Mouse (Mus musculus) c-Kit-positive CD71-positive TER-119-negative erythroid progenitor cells, embryonic 14.5 days (primary cell): ENCODE measurements around the gene Tpm3.
A peak's percentile ranks its signal among the peaks of the same experiment; 100 is the strongest.

ENCODE experiments used
- DNase-seq: peaks from one replicate; pipeline ENCODE4 v3.0.0-alpha.2; 2013; ENCODE audit warnings: low read depth

Gene Tpm3

DNA sequence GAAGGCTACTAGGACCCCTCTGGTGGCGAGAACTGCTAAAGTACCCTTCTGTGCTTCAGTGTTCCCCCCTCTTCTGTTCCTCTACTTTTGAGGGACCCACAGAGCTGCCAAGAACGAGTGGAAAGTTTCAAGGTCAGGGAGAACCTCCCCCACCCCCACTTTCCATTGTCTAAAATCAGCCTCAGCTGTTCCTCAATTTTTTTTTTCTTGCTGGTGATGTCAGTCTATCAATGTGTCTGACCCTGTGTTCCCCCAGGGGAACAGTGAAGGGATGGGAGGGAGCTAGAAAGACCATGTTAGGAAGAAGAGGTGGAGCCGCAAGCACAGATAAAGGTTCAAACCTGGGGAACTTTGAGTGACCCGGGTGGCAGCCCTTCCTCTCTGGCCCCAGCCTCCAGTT, at the start of gene Tpm3:
Gene Tpm3, plus strand, starts transcription at position 356 of the 400 bp plus-strand sequence.
- no peak for DNase-seq

DNA sequence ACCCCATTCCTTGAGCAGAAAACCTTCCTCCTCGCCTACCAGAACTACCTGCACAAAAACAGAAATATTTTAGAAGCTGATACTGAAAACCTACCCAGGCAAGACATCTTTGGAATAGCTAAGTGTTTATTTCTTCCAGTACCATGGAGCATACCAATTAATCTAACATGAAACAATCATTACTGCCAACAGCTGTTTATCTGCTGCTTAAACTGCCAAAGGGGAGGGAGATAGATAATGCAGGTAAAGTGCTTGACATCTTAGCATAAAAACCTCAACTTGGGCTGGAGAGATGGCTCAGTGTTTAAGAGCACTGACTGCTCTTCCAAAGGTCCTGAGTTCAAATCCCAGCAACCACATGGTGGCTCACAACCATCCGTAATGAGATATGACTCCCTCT, 37.8 kb upstream of the Tpm3 start:
- DNase-seq, result no peak

DNA sequence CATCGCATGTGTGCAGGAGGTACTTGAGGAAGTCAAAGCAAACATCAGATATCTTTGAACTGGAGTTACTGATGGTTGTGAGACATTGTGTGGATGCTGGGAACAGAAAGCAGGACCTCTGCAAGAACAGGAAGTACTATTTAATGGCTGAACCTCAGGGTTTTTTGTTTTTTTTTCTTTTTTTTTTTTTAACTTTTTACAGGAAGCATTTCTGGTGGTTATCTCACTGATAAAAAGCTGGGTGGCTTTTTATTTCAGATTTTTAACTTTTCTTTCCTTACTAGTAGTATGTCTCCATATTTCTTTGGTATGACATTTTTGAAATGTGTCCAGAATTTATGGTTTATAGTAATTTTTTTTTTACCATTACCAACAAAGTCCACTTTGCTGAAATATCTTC, 36.2 kb upstream of the Tpm3 start:
- DNase-seq, result no peak

DNA sequence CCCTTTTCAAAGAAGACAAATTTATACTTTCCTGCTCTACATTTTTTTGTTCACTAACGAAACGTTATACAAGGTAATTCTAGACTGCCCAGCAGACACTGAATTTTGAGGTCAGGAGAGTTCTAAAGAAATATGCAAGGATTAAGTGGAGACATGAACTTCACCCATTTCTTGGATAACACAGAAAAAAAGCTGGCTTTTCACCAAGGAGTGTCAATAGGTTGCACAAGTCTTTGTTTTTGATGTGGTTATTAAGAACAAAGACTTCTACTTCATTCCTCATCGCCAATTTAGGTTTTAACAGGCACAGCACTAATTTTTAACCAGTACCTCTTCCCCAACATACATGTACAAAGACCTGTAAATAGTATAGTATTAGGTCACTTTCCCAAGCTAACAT, 22.8 kb upstream of the Tpm3 start:
- no peak for DNase-seq

DNA sequence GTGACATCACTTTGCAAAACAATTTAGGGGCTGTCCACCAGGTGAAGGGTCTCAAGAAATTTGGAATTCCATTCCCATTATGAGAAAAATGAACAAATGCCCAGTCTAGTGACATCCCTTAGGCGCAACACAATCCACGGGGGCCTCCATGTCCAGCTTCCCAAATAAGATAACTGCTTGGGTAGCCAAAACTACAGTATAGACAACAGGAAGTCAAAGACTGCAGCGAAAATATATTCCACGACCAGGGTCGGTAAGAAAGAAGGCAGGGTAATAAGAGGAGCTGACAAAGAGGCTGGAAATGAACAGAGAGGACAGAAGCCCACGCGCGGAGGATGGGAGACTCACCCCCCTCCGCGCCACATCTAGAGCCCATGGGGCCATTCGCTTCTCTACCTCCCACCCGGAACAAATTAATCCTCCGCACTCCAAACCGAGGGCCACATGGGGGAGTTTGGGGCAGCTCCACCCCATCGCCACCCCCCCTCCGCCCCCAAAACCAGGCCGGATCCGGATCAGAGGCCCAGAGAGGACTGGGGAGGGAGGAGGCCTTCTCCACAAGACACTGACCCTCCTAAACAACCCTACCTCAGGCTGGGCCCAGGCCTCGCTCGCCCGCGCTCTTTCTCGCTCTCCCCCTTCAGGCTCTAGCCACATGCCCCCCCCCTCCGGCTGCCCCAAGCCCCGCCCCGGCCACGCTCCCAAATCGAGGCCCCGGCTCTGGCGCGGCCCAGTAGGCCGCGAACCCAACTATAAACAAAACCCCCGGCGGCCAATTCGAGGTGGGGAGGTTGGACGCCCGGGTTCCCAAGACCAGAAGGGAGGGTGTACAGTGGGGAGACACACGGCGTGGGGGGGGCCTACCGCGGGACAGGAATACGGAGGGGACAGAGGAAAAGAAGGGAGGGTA, 20.8 kb upstream of the Tpm3 start, which contains the start of gene 4933434E20Rik:
Gene 4933434E20Rik, plus strand, starts transcription at position 196 of the 910 bp plus-strand sequence.
- DNase-seq, result peak; percentile 41

DNA sequence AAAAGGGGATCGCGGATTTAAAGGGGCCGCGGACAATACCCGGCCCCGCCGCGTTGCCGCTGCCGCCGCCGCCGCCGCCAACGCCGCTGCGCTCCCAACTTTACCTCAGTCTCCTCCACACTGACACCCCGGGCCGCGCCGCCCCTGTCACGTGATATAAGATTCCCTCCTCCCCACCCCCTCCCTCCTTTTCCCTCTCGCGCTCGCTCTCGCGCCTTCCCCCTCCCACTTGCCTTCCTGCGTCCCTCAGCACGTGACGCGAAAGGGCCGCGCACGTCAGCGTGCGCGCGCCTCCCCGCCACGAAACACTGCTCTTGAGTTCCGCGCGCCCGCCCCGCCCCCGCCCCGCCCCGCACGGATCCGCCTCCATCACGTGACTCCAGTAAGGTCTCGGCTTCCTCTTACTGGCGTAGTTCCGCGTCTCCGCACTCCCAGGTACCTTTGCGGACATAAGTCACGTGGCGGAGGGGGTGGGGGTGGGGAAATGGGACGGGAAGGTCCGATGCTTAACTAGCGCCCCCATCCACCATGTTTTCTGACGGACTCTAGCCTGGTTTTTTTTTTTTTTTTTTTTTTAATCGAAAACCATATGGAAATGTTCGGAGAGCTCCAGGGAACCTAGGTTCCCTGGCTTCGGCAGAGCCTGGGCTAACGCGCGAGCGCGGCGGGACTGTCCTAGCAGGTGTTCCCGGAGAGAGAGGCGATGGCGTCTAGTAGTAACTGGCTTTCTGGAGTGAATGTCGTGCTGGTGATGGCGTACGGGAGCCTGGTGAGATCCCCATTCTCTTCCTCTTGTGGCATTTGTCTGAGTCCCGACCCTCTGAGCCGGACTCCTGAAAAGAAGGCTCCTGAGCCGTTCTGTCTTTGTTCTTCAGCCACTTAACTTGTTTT, 19.9 kb upstream of the Tpm3 start, which contains the start of gene Ubap2l:
Gene Ubap2l, minus strand, starts transcription at position 278 of the 891 bp plus-strand sequence.
- DNase-seq, result peak; percentile 95

DNA sequence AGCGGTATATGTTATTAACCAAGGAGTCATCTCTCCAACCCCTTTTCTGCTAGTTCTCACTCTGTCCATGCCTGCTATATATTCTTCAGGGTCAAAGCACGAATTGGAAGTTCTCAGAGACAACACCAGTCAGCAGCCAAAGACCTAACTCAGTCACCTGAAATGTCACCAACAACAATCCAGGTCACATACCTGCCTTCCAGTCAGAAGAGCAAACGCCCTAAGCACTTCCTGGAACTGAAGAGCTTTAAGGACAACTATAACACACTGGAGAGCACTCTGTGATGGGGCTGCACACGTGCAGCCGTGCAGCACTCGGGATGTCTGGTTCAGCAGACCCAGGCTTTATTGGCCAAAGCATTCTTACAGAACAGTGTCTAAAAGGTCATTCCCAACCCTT, 10.9 kb upstream of the Tpm3 start:
- no peak for DNase-seq

DNA sequence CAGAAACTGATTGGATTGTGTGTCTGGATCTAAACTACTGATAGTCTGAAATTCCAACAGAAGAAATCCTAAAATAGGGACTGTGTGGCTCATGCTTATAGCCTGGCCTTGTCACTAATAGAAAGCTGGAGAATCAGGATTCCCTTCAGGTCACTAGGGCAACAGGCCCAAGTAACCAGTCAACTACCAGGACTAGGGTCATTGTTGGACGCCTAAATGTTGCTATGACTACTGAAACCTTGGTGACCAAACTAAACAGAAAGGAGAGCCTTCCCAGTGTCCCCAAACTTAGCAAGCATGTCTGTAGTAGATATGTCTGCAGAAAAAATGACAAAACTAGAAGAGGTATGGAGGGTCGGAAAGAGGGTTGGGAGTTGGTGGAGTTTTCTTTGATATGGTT, 9.9 kb upstream of the Tpm3 start:
- DNase-seq, result no peak

DNA sequence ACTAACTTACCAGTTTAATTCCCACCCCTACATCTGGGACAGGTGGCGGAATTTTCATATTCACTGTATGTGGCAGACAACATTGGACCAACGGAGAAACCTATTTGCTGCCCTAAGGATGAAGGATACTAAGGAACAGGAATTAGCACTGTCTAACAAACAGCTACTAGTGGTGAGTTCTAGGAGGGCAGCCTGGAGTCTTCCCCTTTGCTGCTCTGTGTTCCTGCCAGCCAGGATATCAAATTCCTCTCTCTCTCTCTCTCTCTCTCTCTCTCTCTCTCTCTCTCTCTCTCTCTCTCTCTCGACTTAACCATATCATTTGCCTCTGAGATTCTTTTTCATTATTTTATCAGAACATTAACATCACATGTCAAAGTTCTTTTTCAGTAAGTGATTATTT, 8.1 kb upstream of the Tpm3 start:
- no peak for DNase-seq

DNA sequence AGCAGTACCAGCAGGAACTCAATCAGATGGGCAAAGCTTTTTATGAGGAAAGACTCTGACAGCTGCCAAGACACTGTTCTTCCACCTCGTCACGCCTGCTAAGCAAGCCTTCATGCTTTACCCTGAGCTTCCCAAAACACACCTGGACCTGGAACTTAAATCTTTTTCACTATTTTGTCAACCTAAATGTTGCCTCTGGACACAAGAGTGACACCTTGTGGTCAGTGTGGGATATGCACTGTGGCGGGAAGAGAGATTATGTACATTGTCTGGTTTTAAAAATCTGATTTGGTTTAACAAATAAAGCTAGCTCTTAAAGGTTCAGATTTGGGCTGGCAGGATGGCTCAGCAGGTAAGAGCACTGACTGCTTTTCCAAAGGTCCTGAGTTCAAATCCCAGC, 6.9 kb upstream of the Tpm3 start:
- DNase-seq, result no peak

DNA sequence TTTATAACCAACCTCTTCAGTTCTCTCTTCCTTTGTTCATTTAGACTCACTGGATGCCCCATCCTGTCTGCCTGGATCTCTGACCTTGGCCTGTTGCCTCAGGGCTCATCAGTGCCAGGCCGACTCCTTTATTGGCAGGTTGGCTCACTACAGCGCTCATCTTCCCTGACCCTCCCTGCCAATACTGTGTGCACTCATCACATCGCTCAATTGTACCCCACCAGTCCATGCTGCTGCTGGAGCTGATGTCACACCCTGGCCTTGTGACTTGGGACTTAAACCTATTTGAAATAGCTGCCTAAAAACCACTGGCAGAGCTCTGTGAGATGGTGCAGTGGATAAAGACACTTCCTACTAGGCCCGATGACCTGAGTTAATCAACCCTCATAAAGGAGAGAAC, 4.6 kb upstream of the Tpm3 start:
- no peak for DNase-seq

DNA sequence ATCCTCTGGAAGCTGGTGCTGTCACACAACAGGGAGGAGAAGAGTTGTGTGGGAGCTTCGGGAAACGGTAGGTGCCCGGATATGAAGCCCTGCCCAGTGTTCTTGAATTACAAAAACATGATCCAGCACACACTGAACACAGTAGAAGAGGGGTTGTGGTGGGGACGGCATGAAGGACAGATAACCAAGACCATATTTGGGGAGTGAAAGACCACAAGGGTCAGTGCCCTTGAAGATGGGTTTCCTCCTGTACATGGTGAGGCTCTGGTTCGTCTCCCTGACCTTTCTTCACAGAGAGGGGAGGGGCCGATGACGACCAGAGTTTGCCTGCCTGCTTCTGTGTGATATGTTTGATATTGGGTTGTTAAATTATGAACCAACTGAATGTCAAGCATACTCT, 2.8 kb upstream of the Tpm3 start:
- no peak for DNase-seq

DNA sequence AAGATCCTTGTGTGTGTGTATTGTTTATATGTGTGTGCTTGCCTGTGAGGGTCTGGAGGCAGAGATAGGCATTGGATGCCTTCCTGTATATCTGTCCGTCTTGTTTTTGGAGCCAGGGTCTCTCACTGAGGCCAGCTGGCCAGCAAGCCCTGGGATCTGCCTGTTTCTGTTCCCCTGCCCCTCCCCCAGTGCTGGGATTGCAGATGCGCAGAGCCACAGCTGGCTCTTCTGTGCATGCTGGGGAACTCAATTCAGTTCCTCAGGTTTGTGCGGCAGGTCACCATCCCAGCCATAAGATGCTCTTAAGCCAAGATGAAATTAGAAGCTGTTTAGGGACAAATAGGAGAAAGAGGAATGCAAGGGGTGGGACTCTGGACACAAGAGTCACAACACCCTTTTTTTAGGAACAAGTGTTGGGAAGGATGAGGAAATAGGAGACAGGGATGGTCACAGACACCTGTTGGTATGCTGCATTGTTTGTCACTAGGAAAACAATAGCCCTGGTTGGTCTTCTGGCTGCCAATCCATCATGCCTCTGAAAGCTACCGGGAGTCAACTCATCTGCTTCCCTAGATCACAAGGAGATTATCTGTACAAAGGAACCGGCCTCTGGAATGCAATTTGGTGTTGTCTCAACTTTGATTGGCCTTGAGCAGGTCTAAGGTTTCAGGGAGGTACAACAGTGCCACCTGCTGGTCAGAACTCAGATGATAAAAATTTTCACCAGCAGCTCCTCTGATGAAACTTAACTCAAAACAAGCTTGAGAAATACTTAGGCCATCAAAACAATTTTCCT, 4.7 kb downstream of the Tpm3 start:
- peak; percentile 82 for DNase-seq

DNA sequence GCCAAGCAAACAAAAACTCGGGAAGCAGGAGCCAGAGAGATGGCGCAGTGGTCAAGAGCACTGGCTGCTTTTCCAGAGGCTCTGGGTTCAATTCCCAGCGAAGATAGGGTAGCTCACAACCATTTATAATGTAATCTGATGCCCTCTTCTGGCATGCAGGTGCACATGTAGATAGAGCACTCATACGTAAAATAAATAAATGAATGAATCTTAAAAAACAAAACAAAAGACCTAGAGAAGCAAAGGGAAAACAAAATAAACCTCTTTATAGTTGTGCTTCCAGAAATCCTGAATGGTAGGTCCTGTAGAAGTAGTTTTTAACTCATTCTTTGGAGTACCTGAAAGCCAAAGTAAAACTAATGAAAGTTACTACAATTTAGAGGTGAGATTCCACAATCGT, 5.8 kb downstream of the Tpm3 start:
- no peak for DNase-seq

DNA sequence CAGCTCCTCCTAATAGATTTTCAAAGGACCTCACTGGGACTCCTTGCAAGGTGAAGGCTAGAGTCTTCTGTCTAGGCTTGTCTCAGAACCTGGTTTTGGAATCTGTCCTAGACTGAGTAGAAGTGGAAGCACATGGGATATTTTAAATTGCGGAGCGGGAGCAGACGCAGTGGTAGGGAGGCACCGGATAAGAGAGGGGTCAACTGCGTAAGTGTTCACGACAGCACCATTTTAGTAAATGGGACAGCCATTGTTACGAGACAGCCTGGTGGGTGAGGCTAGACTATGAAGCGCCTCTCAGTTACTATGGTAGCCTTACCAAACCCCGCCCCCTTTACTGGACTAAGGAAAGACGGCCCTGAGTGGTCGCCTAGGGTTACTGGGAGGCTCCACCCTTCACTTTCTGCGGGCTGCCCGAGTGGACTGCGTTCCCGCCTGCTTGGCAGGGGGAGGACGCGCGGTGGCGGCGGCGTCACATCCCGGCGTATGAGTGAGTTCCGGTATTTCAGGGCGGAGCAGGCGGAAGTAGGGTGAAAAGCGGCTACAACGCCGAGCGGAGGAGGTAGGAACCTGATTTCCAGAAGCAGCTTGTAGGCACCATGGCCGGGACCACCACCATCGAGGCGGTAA, 6.8 kb downstream of the Tpm3 start:
- peak; percentile 94 for DNase-seq

DNA sequence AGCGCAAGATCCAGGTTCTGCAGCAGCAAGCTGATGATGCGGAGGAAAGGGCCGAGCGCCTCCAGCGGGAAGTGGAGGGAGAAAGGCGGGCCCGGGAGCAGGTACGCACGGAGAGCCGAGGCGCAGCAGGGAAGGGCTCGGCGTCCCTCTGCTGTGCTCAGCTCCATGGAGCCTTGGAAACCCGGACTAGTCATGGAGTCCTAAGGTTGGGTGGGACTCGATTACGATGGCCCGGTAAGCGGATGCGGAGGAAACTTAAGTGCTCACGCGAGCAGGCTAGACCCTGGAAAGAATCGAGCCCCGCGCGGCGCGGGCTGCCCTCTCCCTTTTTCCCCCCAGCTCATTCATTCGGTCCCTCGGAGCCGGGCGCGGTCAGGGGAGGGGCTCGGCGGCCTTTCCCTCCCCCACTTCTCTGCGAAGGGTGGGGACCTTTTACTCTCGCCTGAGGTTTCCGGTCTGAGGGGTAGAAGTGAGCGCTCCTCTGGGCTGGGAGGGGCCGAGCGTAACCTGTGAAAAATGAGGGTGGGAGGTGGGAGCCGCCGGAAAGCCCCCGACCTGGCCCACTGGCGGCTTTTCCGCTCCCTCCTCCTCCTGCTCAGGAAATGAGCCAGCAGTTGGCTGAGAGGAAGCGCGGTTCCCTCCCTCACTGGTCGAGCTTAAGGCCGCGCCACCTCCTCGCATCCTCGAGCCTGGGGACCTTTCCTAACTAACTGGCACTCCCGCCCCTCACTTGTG, 7.5 kb downstream of the Tpm3 start:
- DNase-seq, result peak; percentile 55

DNA sequence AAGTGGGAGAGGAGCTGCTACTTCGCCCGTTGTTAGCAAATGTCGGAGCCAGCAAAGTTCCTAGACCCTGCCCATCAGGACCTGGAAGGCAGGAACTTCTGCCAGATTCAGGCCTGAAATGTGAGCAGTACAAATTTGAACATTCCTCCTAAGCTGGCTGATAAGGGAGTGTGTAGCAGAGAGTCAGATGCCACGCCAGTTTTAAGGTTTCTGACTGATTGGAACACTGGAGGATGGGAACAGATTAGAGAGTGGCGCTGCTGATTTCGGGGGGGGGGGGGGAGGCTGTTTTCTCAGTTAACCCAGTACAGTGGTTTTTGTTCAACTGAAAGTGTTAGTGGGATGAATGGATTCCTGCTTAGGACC, 8.0 kb downstream of the Tpm3 start:
- DNase-seq, result peak; percentile 38

DNA sequence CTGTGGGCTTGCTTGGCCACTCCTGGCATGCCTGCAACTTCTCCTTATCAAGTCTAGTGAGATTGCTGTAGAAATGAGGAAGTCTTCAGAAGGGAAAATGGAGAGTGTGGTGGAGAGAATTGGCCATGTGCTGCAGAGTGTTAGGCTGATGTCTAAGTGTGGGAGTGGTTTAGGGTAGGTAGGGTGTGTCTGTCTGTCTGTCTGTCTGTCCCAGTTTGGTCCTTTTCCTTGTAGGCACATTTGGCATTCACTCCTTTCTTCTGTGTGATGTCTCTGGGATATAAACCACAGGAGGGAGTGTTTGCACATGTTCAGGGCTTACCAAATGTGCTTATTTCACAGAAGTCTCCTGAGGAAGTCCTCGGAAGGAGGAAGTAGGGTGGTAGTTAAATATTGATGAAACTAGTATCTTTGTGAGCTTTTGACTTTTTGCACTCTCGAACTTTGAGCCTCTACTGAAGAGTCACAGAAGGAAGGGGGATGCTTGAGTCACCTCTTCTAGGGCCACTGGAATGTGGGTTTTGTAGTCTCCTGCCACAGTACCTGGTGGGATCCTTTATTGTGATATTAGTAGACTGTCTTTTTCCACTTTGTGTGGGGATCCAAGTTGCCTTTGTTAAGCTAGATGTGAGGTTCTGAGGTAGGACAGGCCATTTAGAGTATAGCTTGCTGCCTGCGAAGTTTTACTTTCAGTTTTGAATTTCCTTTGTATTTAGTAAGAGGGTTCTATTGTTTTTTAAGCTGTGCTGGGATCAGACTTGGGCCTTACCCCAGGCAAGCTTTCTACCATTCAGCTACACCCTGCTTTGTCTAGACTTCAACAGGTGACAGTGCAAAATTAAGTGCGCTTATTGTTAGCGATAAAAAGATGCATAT, 9.2 kb downstream of the Tpm3 start:
- peak; percentile 17 for DNase-seq

DNA sequence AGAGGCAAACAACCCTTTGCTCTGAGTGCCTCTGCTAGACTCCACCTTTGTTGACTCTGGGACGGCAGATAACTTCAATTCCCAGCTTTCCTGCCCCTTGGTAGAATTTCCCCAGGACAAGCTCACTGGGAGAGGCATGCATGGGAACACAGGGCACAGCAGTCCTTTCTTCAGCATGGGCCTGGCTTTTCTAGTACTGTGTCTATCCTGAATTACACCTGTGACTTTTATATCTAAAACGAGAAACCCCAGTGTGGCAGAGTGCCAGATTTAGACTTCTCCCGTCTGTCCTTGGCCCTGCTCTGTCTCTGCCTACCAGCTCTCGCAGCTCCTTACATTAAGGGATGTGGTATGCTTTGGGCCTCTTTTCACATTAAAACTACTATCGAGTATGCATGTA, 10.6 kb downstream of the Tpm3 start:
- no peak for DNase-seq
